Mouse (Mus musculus) bone marrow, adult 2 months (tissue): ENCODE measurements around the gene Cd244a.

Experiments used
- CTCF ChIP-seq: fragments of 200-500 bp; IDR thresholded peaks from 2 replicates; pipeline ENCODE4 v1.5.1; 2011; ENCODE audit warnings: low read length, control low read depth; ENCODE audit not compliant: control insufficient read depth, insufficient read depth
- POLR2A ChIP-seq: fragments of 200-500 bp; IDR thresholded peaks from 2 replicates; pipeline ENCODE4 v1.6.1; 2011; ENCODE audit warnings: low read depth, mild to moderate bottlenecking, control low read depth, low read length, borderline replicate concordance; ENCODE audit not compliant: control insufficient read depth

- no peak for TF ChIP-seq POLR2A
- no peak for TF ChIP-seq CTCF
Measured at GRCm38 (mm10) chr1:171540694-171541093, 18.3 kb upstream of the Cd244a start.
